Mouse (Mus musculus) left cerebral cortex, adult 8-10 months (tissue): Measurements from ENCODE around the gene Prrxl1. TPM values are rescaled to one million over a fixed set of nuclear protein-coding genes. Genes with fewer than 3 reads are reported as not detected.

Source experiments
- DNase-seq, 2 experiments: peaks; one replicate each; pipeline ENCODE4 v3.0.0; 2022; ENCODE audit warnings: low spot score in 2 of 2
- total RNA-seq, 4 experiments: library from RNA; stranded (reverse); gene quantifications; 2 replicates each; pipeline ENCODE4 v1.2.4; 2022

Gene Prrxl1
- total RNA-seq, 4 experiments from 2014 or later = 0.16 to 0.20 TPM; not detected in 2

DNA sequence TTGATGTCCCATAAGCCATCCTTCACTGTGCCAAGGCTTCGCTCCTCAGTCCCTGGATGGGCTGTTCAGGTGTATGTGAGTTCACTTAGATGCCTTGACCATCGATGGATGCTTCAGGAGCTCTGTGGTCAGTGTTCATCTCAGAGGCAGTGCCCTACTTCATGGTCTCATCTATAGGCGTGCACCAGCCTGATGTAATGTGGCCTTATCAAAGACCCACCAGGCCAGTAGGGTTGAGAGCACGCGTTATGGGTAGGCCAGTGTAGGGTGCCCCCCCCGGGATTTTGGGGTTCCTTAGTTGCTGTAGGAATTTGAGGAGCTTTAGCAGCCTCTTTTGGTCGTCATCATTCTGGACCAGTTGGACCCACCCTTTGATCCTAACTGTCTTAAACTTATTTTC lies 25.6 kb downstream of the Prrxl1 start:
- DNase-seq = no peak

DNA sequence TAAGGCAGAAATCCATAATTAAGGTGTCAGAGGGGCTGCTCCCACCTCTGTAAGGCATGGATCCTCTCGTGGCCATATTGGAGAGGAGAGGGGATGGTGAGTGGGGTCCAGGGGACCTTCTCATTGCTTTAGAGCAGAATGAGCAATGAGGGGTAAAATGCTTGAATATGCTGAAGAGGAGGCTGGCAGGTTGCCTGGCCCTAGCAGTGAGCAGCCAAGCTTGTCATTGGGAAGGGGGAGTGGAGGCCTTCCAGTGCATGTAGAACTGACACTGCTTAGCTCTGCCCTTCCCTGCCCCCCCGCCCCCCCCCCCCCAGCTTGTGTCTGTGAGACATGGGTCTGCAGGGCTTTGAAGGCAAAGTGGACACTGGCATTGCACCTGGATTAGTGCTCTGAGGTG lies 28.1 kb downstream of the Prrxl1 start:
- DNase-seq = no peak

DNA sequence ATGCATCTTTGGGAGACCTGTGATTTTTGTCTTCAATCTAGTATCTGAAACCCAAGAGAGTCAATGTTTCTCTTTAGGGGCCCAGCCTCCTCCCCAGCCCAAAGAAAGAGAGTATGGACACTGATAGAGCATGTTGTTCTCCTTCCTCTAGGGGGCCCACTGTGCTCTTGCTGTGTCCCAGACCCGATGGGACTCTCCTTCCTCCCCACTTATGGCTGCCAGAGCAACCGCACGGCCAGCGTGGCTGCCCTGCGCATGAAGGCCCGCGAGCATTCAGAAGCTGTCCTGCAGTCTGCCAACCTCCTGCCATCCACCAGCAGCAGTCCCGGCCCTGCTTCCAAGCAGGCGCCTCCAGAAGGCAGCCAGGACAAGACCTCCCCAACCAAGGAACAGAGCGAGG lies 29.4 kb downstream of the Prrxl1 start:
- DNase-seq = no peak

DNA sequence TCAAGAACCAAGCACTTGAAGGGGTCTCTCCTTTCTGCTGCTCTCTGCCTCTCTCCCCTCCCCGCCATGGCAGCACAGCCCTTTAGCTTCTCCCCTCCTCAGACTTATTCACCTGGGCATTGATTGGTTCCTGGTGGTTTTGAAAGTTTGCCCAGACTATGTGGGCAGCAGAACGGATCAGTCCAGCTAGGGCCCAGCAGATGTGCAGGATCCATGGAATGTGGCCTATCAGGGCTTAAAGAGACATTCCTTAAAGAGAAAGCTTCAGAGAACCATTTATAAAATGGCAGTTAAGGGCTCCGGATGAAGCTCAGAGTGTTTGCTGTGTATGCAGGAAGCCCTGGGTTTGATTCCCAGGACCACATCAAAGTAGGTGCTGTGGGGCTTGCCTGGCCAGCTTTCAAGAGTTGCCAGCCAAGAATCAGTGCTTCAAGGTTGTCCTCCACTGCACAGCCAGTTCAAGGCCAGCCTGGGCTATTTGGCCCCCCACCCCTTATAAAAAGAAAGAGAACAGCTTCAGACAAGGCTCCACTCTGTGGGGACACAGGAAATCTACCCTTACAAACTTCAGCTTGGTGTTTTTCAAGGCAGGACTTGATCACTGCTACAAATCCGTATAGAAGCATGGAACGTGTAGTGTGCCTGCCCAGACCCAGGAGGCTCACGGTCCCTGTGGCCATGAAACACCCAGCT lies 33.8 kb downstream of the Prrxl1 start:
- DNase-seq = no peak

DNA sequence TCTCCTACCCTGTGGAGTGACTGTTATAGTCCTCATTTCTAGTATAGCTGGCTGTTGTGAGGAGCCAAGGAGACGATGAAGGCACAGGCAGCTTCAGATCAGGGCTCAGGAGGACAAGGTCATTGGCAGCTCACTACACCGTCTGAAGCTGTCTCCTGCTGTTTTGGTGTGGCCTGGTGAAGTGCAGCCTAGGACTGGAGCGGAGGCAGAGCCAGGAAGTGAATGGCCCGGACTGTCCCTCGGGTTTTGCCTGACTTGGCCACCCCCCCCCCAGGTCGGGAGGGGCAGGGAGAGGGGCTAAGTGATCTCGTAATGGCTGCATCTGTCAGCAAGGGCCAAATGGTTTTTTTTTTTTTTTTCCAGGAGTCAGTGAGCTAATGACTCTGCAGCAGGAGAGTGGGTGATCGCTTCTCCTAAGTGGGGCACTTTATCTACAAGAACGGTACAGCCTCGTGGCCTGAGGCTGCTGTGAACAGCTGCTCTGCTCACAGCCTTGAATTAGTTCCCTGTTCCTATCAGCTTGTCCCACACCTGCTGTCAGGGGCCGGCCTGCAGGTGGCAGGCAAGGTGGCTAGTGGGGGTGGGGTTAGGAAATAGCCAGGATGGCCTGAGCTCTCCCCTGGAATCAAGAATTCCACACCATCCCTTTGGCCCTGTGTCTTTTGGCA lies 34.9 kb downstream of the Prrxl1 start:
- DNase-seq = no peak

DNA sequence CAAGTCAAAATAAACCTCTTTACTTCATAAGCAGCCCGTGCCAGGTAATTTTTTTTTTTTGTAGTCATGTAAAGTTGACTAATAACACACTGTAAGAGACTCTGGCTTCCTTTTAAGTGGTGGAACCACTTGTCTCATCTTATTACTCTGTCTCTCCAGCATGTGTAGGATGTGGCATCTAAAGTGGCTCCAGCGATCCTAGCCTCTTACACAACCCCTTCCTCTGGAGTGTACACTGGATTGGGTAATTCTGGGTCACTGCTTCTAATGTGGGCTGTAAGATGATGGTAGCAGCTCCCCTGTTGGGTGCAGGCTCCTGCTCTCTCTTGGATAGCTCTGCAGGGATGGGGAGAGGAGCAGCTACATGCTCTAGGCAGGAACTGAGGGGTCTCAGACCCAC lies 39.3 kb downstream of the Prrxl1 start:
- DNase-seq = no peak

DNA sequence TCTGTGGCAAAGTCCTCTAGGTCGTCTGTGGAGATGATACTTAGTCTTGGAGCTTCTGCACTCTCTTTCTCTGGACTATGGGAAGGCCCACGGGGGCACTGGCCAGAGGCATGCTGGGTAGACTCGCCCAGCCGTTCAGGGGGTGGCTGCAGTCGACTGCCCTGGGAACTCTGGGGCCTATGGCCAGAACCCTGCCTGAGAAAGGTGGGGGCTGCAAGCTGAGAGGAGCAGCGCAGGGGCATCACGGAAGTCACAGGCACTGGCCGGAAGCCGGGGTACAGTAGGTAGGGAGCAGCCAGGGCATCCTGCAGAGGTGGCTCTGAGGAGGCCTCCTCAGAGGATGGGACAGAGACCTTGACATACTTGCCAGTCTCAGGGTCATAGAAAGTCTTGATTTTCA lies 60.6 kb downstream of the Prrxl1 start:
- no peak for DNase-seq

DNA sequence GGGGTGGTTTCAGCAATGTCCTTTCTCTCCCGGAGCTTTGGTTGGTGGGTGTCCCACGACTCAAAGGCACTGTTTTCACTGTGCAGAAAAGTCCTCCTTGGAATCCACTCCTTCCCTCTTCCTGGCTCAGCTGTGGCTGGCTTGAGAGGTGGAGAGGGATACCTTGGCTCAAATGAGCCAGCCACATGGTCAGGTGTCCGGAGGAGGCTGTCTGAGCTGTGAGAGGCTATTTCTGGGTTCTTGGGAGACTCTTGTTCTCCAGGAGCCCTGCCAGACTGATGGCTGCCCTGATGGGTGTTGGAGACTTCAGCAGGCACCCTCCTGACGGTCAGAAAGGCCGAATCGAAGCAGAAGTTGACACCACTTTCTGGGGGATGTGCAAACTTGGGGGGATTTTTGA lies 63.9 kb downstream of the Prrxl1 start:
- DNase-seq = no peak

DNA sequence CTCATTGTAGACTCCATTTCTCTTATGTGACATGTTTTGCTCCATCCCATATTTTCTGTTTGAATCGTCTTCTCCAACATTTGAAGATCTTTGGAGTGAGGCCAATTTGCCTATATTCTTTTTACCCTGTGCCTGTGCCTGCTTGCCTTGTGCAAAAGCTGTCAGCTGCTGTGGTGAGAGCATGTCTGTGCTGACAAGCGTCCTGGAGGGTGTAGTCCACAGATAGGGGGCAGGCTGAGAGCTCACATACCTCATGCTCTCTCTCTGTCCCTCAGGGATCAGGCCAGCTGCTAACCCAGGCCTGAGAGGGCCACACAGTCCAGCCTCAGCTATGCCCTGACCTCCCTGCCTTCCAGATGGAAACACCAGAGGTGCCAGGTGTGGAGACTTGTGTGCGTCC lies 74.0 kb downstream of the Prrxl1 start:
- no peak for DNase-seq

DNA sequence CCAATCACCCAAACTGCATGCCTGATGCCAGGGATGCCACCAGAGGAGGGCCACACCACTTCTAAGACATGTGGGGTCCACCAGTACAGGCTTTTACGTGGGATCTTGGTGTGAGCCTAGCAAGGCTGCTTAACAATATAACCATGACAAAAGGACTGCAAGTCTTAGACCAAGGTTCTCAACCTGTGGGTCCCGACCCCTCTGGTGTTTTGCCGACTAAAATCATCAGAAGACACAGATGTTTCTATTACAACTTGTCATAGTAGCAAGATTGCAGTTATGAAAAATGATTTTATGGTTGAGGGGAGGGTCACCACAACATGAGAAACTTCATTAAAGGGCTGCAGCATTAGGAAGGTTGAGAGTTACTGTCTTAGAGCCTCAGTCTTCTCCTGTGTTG lies 79.4 kb downstream of the Prrxl1 start:
- no peak for DNase-seq

DNA sequence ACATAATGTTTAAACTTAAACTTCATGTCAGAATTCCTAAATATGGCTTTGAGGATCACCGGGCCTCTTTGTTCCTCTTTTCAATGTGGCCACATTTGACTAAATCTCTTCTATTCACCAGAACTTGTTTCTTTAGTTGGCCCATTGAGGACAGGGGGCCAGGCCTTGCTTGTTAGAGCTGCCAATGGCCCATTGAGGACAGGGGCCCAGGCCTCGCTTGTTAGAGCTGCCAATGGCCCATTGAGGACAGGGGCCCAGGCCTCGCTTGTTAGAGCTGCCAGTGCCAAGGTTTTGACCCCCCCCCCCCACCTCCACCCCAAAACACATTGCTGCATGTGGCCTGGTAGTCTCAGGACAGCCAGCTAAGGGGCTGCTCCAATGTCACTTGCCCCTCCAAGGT lies 82.4 kb downstream of the Prrxl1 start:
- no peak for DNase-seq

DNA sequence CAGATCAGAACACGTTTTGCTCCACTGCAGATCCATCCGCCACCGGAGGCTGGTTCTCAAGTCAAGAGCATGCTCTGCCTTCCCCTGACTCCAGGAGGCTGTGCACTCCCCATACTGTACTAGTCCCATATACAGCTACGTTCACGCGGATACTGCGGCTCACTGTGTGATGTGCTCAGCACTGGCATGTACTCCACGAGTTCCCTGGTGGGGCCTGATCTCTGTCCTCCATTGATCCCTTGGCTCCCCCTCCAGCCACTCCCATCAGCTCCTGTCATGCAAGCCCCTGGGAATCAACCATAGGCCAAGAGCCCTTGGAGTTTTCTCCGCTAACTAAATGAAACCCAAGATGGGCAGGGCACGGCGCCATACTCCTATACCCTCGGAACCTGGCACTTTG lies 83.3 kb downstream of the Prrxl1 start:
- DNase-seq = no peak

DNA sequence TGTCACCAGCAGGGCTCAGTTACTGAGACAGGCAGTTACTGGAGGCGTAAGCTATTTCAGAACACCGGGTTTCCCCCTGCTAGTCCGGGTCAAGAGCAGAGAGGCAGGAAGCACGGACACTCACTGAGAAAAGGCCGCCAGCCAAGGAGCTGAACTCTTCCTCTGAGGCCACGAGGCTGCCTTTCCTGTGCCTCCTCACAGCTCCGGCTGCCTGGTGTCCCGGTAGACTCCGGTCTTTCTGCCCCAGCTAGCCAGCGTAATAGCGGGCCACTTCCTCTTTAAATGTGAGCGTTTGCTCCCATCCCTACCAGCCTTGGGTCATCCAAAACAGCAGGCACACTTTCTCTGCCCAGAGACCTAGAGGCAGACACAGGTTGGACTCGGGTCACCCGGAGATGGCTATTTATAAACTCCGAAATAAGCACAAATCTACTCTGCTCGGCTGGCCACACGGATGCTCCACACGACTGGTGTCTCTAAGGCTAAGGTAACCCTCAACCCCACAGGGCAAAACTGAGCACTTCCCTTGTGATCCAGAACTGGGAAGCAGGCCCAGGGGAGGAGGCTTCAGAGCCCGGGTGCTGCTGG lies 84.1 kb downstream of the Prrxl1 start:
- DNase-seq = no peak

DNA sequence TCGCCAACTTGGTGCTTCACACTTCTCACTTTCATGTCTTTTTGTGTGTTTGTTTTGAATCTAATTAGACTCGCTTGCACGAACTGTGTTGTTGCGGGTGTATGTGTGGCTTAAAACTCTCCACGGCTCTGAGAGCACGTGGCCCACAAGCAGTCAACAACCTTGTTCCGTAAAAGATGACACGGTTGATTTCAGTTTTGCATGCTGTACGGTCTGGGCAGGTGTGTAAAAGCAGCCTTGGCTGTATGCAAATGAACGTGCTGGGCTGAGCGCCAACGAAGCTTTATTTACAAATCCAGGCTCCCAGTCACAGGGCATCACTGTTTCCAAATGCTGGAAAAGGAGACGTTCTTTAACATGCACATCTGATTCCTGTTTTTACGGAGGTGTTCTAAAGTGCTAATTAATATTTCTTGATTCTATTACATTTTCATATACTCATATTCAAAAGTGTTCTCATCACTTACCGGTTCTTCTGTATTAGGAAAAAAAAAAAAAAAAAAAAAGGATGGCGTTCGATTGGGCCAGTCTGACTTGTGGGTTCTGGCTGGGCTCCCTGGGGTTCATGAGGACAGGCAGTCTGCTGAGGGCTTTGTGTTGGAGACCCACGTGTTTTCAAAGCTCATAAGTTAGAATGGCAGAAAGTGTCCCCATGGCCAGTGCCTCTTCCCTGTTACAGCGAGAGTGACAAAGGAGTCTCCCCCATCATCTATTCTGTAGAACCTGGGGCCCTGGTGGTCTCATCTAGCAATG lies 85.0 kb downstream of the Prrxl1 start:
- DNase-seq = no peak

DNA sequence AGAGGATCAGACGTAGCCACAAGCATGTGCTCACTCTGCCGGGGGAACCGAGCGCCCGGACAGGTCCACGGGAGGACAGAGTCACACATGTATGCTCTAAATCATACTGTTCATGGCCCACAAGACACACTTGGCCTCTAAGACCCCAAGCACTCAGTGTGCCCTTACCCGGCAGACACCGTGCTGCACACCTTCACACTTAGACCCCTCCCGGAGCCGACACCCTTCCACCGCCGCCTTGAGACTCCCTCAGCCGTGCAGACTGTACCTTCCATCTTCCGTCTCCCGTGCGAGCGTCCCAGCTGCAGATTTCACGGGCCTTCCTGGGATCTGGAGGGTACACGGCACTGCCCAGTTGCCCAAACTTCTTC lies 85.5 kb downstream of the Prrxl1 start:
- DNase-seq = no peak

DNA sequence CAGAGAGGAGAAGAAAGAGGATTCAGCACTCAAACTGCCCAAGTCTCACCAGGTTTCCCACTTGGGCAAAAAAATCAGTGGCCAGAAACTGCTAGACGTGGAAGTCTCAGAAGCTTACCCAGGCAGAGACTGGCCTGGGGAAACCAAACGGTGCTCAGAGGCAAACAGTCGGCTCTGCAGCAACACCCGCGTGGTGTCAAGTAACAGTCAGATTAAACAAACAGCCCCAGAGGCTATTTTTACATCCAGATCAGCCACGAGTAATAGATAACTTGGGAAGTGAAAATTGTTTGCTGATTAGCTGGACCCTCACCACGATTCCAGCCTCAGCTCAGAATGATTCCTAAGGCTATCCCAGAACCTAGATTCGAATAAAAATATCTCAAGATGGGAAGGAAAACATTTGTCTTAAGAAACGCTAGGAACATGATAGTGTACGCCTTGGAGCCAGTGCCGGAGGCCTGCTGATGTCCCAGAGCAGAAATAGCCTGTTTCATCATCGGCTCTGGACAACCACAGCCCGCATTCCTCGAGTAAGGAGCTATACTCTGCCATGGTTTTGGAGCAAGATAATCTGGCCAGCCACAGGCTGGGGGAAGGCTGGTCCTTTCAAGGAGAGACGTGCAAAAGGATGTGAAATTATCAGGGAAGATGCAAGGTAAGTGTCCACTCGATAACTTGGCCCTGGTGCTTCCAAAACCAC lies 86.1 kb downstream of the Prrxl1 start, which contains the start of gene 3425401B19Rik:
Gene 3425401B19Rik (minus strand): TSS at position 170 of the 703 bp plus-strand sequence.
- DNase-seq = no peak

DNA sequence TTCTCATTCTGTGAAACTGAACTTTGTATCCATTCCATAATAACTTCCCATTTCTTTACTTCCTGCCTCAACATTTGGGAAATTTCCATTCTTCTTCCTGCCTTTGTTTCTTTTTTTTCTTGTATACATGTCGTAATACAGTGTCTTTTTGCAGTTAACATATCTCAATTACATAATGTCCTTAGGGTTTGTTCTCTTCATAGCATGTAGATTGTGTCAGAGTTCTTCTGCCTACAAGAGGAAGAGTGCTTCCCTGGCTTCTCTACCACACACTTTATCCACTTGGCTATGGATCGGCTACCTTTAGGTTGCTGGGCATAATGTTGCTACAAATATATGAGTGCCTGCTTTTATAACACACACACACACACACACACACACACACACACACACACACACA lies 96.7 kb downstream of the Prrxl1 start:
- DNase-seq = no peak

DNA sequence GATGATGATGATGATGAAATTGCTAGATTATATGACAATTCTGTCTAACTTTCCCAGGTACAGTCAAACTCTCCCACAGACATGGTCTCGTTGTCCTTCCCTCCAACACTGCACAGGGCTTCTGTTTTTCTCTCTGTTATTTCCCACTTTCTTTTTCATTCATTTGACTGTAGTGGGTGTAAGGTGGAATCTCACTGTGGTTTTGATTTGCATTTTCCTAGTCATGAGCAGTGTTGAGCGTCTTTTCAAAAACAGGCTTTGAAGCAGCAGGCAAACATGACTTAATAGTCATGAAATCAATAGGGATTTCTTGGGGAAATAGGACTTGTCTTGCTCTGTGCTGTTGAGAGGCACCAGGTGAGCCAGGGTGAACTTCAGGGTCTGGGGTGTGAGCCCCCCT lies 97.1 kb downstream of the Prrxl1 start:
- DNase-seq = no peak

DNA sequence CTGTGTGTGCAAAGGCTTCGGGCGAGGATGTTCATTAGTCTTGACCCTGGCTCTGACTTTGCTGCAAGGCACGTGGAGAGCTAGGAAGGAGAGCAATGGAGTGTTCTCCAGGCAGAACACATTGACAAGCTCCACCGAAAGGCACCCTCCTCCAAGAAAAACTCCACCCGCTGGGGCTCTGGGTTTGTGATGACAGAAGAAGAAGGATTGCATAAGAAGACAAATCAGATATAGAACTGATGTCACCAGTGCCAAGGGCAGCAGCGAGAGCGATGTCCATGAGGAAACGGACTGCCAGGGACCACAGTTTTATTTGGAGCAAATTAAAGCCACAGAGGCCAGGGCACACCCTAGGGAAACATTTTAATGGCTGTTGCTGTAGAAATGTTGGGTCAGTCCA lies 98.6 kb downstream of the Prrxl1 start:
- no peak for DNase-seq

DNA sequence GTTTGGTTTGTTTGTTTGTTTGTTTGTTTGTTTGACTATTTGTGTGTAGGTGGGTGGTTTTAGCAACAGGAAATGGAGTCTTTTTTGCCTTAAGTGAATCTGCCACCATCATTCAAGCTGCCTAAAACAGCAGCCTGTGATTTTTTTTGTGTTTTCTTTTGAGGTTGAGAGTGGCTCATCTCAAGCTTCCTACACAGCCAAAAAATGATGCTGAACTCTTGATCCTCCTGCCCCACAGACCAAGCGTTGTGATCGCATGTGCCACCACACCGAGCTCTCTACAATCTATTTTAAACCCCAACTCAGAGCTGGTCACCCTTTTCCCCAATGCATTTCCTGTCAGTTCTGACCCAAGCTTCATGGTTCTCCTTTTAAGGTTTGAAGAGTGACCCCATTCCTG lies 99.3 kb downstream of the Prrxl1 start:
- no peak for DNase-seq
